Mouse (Mus musculus) cerebellum, adult 2 months (tissue): ENCODE measurements around the gene Tshz3.

Experiments used
- CTCF ChIP-seq: fragments of 200-500 bp; IDR thresholded peaks from 2 replicates; pipeline ENCODE4 v1.5.1; 2011; ENCODE audit warnings: low read depth, mild to moderate bottlenecking, control low read depth, low read length, moderate library complexity, borderline replicate concordance; ENCODE audit not compliant: insufficient read depth
- POLR2A ChIP-seq: fragments of 200-500 bp; IDR thresholded peaks from 2 replicates; pipeline ENCODE4 v1.6.1; 2011; ENCODE audit warnings: low read length, control low read depth, borderline replicate concordance; ENCODE audit not compliant: insufficient read depth

GRCm38 (mm10) chr7:36720830-36721229 is 22.9 kb downstream of the Tshz3 start:
- no peak for TF ChIP-seq POLR2A
- no peak for TF ChIP-seq CTCF
